In genomic region chr10:40442076-40442475, GRCm38 (mm10) we compare ENCODE assay signal across 17 mouse cellular contexts.
"Had no signal": no experiment of that assay in that cellular context is flagged by ENCODE, and none has a peak within 500 bp of the region (broad histone marks: within the 10 kb centered on the region; RNA-seq: fewer than 3 reads in every experiment).

No protein-coding gene starts in this region.

- H3K4me3 ChIP-seq: limb, embryonic 12.5 days; liver, embryonic 13.5 days; lung, embryonic 15.5 days; megakaryocyte, embryonic 14.5 days; midbrain, embryonic 13.5 days; neural tube, embryonic 12.5 days; stomach, embryonic 15.5 days had no signal

- H3K27me3 ChIP-seq: limb, embryonic 12.5 days; liver, embryonic 13.5 days; lung, embryonic 15.5 days; megakaryocyte, embryonic 14.5 days; midbrain, embryonic 13.5 days; neural tube, embryonic 12.5 days; stomach, embryonic 15.5 days had no signal

- H3K36me3 ChIP-seq: liver, embryonic 13.5 days; lung, embryonic 15.5 days; neural tube, embryonic 12.5 days had no signal

- H3K9ac ChIP-seq: limb, embryonic 12.5 days; liver, embryonic 13.5 days; liver, postnatal 0 days; lung, embryonic 15.5 days; midbrain, embryonic 13.5 days; neural tube, embryonic 12.5 days; stomach, embryonic 15.5 days had no signal

- H3K4me2 ChIP-seq: limb, embryonic 12.5 days; liver, embryonic 13.5 days; lung, embryonic 15.5 days; midbrain, embryonic 13.5 days; neural tube, embryonic 12.5 days; stomach, embryonic 15.5 days had no signal

- DNase-seq: kidney, adult 18-20 months; kidney, postnatal 10 days; kidney, postnatal 4 days; liver; liver, embryonic 13.5 days; liver, postnatal 0 days; lung, postnatal 14 days; retina, postnatal 1 day; right cerebral cortex, postnatal 4 days; thymus, postnatal 14 days had no signal

- ATAC-seq: liver, postnatal 0 days; midbrain, embryonic 13.5 days had no signal

- H3K27ac ChIP-seq: liver, embryonic 13.5 days; lung, embryonic 15.5 days; macrophage; midbrain, embryonic 13.5 days; neural tube, embryonic 12.5 days; stomach, embryonic 15.5 days had no signal

- H3K9me3 ChIP-seq: limb, embryonic 12.5 days; liver, embryonic 13.5 days; lung, embryonic 15.5 days; midbrain, embryonic 13.5 days; neural tube, embryonic 12.5 days; stomach, embryonic 15.5 days had no signal
